21 mouse cellular contexts compared by ENCODE assay signal in the genomic region with DNA sequence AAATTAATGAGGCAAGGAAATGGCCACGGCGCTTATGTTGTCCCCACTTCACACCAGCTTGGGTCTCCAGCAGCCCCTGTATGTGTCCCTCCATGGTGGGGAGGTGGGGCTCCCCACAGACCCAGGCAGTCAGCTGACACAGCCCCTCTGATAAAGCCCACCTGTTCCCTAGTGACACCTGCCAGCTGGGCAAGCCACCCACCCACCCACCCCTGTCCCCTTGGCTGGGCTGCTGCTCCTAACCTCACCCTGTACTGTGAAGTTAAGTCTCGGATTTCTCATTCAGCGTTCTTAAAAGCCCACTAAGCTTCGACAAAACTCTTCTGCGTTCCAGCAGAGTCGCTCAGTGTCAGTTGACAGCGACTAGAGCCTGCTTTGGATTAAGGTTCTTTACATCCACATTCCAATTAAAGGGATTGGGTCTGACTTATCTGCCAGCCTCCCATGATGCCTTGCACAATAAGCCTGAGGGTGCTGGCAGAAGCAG. TPM values are rescaled to one million over a fixed set of nuclear protein-coding genes. Genes with fewer than 3 reads are reported as not detected.
A peak's percentile ranks its signal among the peaks of the same experiment; 100 is the strongest.
DNase-seq lines count a peak whose midpoint lies in the region; ATAC-seq and TF ChIP-seq lines count a peak whose summit lies in the region.
"Had no signal": no experiment of that assay in that cellular context is flagged by ENCODE, and none has a peak within 500 bp of the region (broad histone marks: within the 10 kb centered on the region; RNA-seq: fewer than 3 reads in every experiment).

No protein-coding gene starts in this region.

- peak overlapping the region; percentile 27; the same call in 1 of the 2 replicates for H3K27ac ChIP-seq in forebrain, embryonic 12.5 days
- no peak overlapping the region for H3K27ac ChIP-seq in forebrain, postnatal 0 days (ENCODE audit: low read depth, low read length)
- no peak overlapping the region for H3K27ac ChIP-seq in lung, embryonic 14.5 days (ENCODE audit: low read depth)
- no peak overlapping the region for H3K27ac ChIP-seq in forebrain, embryonic 15.5 days (replicated peaks)
- H3K27ac ChIP-seq: liver, embryonic 15.5 days; stomach, postnatal 0 days had no signal

- H3K9ac ChIP-seq in forebrain, embryonic 12.5 days, result no peak overlapping the region
- H3K9ac ChIP-seq in forebrain, postnatal 0 days, result no peak overlapping the region
- H3K9ac ChIP-seq in lung, embryonic 14.5 days, result no peak overlapping the region
- H3K9ac ChIP-seq in forebrain, embryonic 15.5 days (replicated peaks), result no peak overlapping the region
- H3K9ac ChIP-seq: liver, embryonic 15.5 days had no signal

- 25% methylated on average over 8 of the region's 8 CpGs for WGBS in forebrain, embryonic 12.5 days
- WGBS in forebrain, postnatal 0 days, result 14% methylated on average over 8 of the region's 8 CpGs
- WGBS in lung, embryonic 14.5 days, result 56% methylated on average over 8 of the region's 8 CpGs
- 16% methylated on average over 8 of the region's 8 CpGs for WGBS in forebrain, embryonic 15.5 days

- H3K4me3 ChIP-seq in forebrain, embryonic 12.5 days (replicated peaks), result no peak overlapping the region
- H3K4me3 ChIP-seq in forebrain, postnatal 0 days (ENCODE audit: low read depth, low read length), result no peak overlapping the region
- no peak overlapping the region for H3K4me3 ChIP-seq in lung, embryonic 14.5 days (ENCODE audit: low read depth, low read length)
- H3K4me3 ChIP-seq in forebrain, embryonic 15.5 days, result no peak overlapping the region
- H3K4me3 ChIP-seq: liver, embryonic 15.5 days had no signal

- no peak overlapping the region for H3K4me2 ChIP-seq in forebrain, embryonic 12.5 days
- H3K4me2 ChIP-seq in forebrain, postnatal 0 days (ENCODE audit: low read depth), result no peak overlapping the region
- H3K4me2 ChIP-seq in lung, embryonic 14.5 days, result no peak overlapping the region
- H3K4me2 ChIP-seq in forebrain, embryonic 15.5 days (replicated peaks), result no peak overlapping the region
- H3K4me2 ChIP-seq: heart, embryonic 11.5 days; liver, embryonic 15.5 days had no signal

- H3K9me3 ChIP-seq in forebrain, embryonic 12.5 days, result no peaks in the 10 kb centered on the region
- H3K9me3 ChIP-seq in forebrain, postnatal 0 days (ENCODE audit: low read length), result no peaks in the 10 kb centered on the region
- H3K9me3 ChIP-seq in lung, embryonic 14.5 days (ENCODE audit: low read depth, low read length), result no peaks in the 10 kb centered on the region
- H3K9me3 ChIP-seq in forebrain, embryonic 15.5 days, result no peaks in the 10 kb centered on the region
- H3K9me3 ChIP-seq: liver, embryonic 15.5 days had no signal

- peaks cover 8% of the 10 kb centered on the region for H3K4me1 ChIP-seq in forebrain, embryonic 12.5 days
- no peaks in the 10 kb centered on the region for H3K4me1 ChIP-seq in forebrain, postnatal 0 days (ENCODE audit: insufficient read depth)
- no peaks in the 10 kb centered on the region for H3K4me1 ChIP-seq in lung, embryonic 14.5 days (ENCODE audit: insufficient read depth)
- H3K4me1 ChIP-seq in forebrain, embryonic 15.5 days, result peaks cover 7% of the 10 kb centered on the region; the same call in 1 of the 2 replicates
- H3K4me1 ChIP-seq: liver, embryonic 15.5 days had no signal

- H3K27me3 ChIP-seq in forebrain, embryonic 12.5 days, result no peaks in the 10 kb centered on the region
- no peaks in the 10 kb centered on the region for H3K27me3 ChIP-seq in forebrain, postnatal 0 days (ENCODE audit: insufficient read depth, low read length)
- peaks cover 10% of the 10 kb centered on the region; the same call in 1 of the 2 replicates for H3K27me3 ChIP-seq in lung, embryonic 14.5 days (ENCODE audit: insufficient read depth, low read length)
- no peaks in the 10 kb centered on the region for H3K27me3 ChIP-seq in forebrain, embryonic 15.5 days
- H3K27me3 ChIP-seq: liver, embryonic 15.5 days had no signal

- ATAC-seq in forebrain, embryonic 12.5 days (ENCODE audit: low FRiP score), result 0 out of 2 replicates have a peak, but pooled peaks have one; percentile 11
- ATAC-seq in forebrain, postnatal 0 days, result no peak
- peak; percentile 33; the same call in 1 of the 2 replicates for ATAC-seq in lung, embryonic 14.5 days (ENCODE audit: insufficient read depth)
- ATAC-seq in forebrain, embryonic 15.5 days (replicated peaks), result 0 out of 2 replicates have a peak, but pooled peaks have one; percentile 38

- DNase-seq in forebrain, postnatal 0 days, result no peak
- no peak for DNase-seq in lung, embryonic 14.5 days
- no peak for DNase-seq in lung, postnatal 10 days
- DNase-seq in retina, postnatal 1 day, result peak; percentile 60
- no peak for DNase-seq in cerebellum, postnatal 14 days
- DNase-seq in spleen, postnatal 4 days (ENCODE audit: low spot score in 2 of 2), result no peak
- DNase-seq: adrenal gland, postnatal 14 days; cerebellum, adult 8-10 months; embryo, embryonic 11 days; gastrocnemius, postnatal 25 days; heart, postnatal 4 days; kidney, postnatal 14 days; left cerebral cortex, postnatal 4 days; lung, postnatal 4 days; spleen, adult 18-20 months; thymus, postnatal 14 days had no signal

- no peaks in the 10 kb centered on the region for H3K36me3 ChIP-seq in forebrain, embryonic 12.5 days (replicated peaks)
- H3K36me3 ChIP-seq in forebrain, postnatal 0 days (ENCODE audit: insufficient read depth), result no peaks in the 10 kb centered on the region
- H3K36me3 ChIP-seq in lung, embryonic 14.5 days (ENCODE audit: insufficient read depth), result no peaks in the 10 kb centered on the region
- no peaks in the 10 kb centered on the region for H3K36me3 ChIP-seq in forebrain, embryonic 15.5 days

- no peak for TF ChIP-seq CTCF in forebrain, postnatal 0 days (IDR thresholded peaks at IDR 0.05; ENCODE audit: low read depth)
- TF ChIP-seq CTCF in lung, embryonic 14.5 days (IDR thresholded peaks at IDR 0.05; ENCODE audit: low read depth), result no peak

RNA-seq across cellular contexts. Expression of gene Syne3, which starts 33.2 kb away (rescaled TPM):
- polyA plus RNA-seq in forebrain, embryonic 12.5 days (2016; fragmentation: Nextera tagmentation; extraction: Ambion mirVana), result 0.13 and 0.14 TPM in 2 replicates
- 0.92 and 1.8 TPM in 2 replicates for total RNA-seq in forebrain, postnatal 0 days (2014; rRNA removed)
- polyA plus RNA-seq in forebrain, postnatal 0 days (2015; fragmentation: Nextera tagmentation; extraction: Ambion mirVana), result 0.28 and 0.54 TPM in 2 replicates
- polyA plus RNA-seq in lung, embryonic 14.5 days (2014; fragmentation: Nextera tagmentation; extraction: Ambion mirVana), result 0.29 and 0.39 TPM in 2 replicates
- 0.11 TPM in 1 of 2 replicates, not detected in the other for polyA plus RNA-seq in forebrain, embryonic 15.5 days (2015; fragmentation: Nextera tagmentation; extraction: Ambion mirVana)

RNA-seq across cellular contexts. Expression of gene Glrx5, which starts 56.1 kb away (rescaled TPM):
- 158 and 173 TPM in 2 replicates for polyA plus RNA-seq in forebrain, embryonic 12.5 days (2016; fragmentation: Nextera tagmentation; extraction: Ambion mirVana)
- 47.4 and 84.5 TPM in 2 replicates for total RNA-seq in forebrain, postnatal 0 days (2014; rRNA removed)
- 177 and 205 TPM in 2 replicates for polyA plus RNA-seq in forebrain, postnatal 0 days (2015; fragmentation: Nextera tagmentation; extraction: Ambion mirVana)
- polyA plus RNA-seq in lung, embryonic 14.5 days (2014; fragmentation: Nextera tagmentation; extraction: Ambion mirVana), result 177 and 186 TPM in 2 replicates
- polyA plus RNA-seq in forebrain, embryonic 15.5 days (2015; fragmentation: Nextera tagmentation; extraction: Ambion mirVana), result 145 and 149 TPM in 2 replicates
